Mouse (Mus musculus) neural tube, embryonic 13.5 days (tissue): ENCODE results near the gene Tmem43. TPM values are rescaled to one million over a fixed set of nuclear protein-coding genes. Genes with fewer than 3 reads are reported as not detected.

Source experiments
- ATAC-seq: fragments of 200-750 bp; cut with Nextera tagmentation; 2 replicates; pipeline ENCODE4 v1.8.0; 2017; ENCODE audit warnings: low read depth, mild to moderate bottlenecking, moderate TSS enrichment, moderate library complexity
- H3K27ac ChIP-seq: fragments of 300-500 bp; sonication (generic); replicated peaks from 2 replicates; pipeline ENCODE4 v1.5.1; 2015; ENCODE audit warnings: moderate library complexity, mild to moderate bottlenecking, inconsistent platforms
- H3K27me3 ChIP-seq: fragments of 300-500 bp; sonication (generic); 2 replicates; pipeline ENCODE4 v1.6.1; 2015; ENCODE audit warnings: mild to moderate bottlenecking, inconsistent platforms
- H3K36me3 ChIP-seq: fragments of 300-500 bp; sonication (generic); 2 replicates; pipeline ENCODE4 v1.6.1; 2015; ENCODE audit warnings: mild to moderate bottlenecking, inconsistent platforms
- H3K4me1 ChIP-seq: fragments of 300-500 bp; sonication (generic); replicated peaks from 2 replicates; pipeline ENCODE4 v1.6.1; 2015; ENCODE audit warnings: inconsistent platforms
- H3K4me2 ChIP-seq: fragments of 300-500 bp; sonication (generic); 2 replicates; pipeline ENCODE4 v1.6.1; 2015; ENCODE audit warnings: inconsistent platforms, mild to moderate bottlenecking, moderate library complexity
- H3K4me3 ChIP-seq: fragments of 300-500 bp; sonication (generic); 2 replicates; pipeline ENCODE4 v1.5.1; 2015; ENCODE audit warnings: mild to moderate bottlenecking, inconsistent platforms
- H3K9ac ChIP-seq: fragments of 300-500 bp; sonication (generic); 2 replicates; pipeline ENCODE4 v1.6.1; 2015; ENCODE audit warnings: moderate library complexity, mild to moderate bottlenecking, inconsistent platforms
- H3K9me3 ChIP-seq: fragments of 300-500 bp; sonication (generic); 2 replicates; pipeline ENCODE4 v1.6.1; 2016; ENCODE audit warnings: inconsistent platforms
- WGBS: fragments of 180-500 bp; shearing (Covaris S2); methylation state at CpG from one replicate; pipeline ENCODE4 v1.1.7; 2015; 5-methylcytosine and 5-hydroxymethylcytosine counted together
- polyA plus RNA-seq: library from polyadenylated mRNA; unstranded; fragments of >200 nt; fragmentation: Nextera tagmentation; extraction: Ambion mirVana; gene quantifications from 2 replicates; pipeline ENCODE4 v1.2.1, GENCODE M21; 2015

Tmem43 gene
- polyA plus RNA-seq, 1 experiment from 2014 or later = 39.5 TPM

DNA sequence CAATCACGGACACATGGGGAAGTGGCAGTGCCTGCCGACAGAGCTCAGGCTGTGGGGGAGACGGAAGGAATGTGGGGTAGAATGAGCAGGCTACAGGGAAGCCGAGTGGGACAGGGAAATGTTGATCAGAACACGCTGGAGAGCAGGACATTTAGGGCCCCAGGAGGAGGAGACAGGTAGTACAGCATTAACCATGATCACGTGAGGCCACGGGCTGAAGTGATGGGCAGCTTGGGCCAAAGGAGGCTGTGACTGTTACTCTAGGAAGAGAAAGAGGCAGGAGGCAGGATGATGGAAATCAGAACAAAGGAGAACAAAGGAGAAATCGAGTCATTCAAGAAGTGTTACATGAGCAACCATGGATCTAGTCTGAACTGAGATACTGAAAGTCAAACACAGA lies 21.0 kb downstream of the Tmem43 start:
- Histone ChIP-seq H3K36me3 (peaks cover 94% of the 10 kb centered on the region), H3K27ac (no peak overlapping the region), H3K4me3 (no peak overlapping the region), H3K9ac (no peak overlapping the region), H3K9me3 (no peaks in the 10 kb centered on the region), H3K27me3 (no peaks in the 10 kb centered on the region), H3K4me1 (no peaks in the 10 kb centered on the region), H3K4me2 (no peak overlapping the region)
- no peak for ATAC-seq
- 87% methylated on average over 8 of the region's 8 CpGs for WGBS

DNA sequence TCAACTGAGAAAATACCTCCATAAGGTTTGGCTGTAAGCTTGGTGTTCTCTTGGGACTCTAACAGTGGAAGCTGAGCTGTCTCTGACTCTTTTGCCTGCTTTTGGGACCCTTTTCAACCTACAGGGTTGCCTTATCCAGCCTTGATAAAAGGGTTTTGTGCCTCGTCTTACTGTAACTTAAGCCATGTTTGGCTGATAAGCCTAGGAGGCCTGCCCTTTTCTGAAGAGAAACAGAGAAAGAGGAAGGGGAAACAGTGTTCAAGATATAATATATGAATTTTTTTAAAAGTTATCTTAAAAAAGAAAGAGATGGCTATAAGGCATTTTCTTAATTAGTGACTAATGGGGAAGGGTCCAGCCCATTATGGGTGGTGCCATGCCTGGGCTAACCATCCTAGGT lies 29.8 kb downstream of the Tmem43 start:
- no peak for ATAC-seq
- 86% methylated on average over 1 of the region's 1 CpGs for WGBS
- H3K27me3 ChIP-seq = no peaks in the 10 kb centered on the region
- no peak overlapping the region for H3K9ac ChIP-seq
- peaks cover 100% of the 10 kb centered on the region for H3K36me3 ChIP-seq
- H3K27ac ChIP-seq = no peak overlapping the region
- H3K4me1 ChIP-seq = no peaks in the 10 kb centered on the region
- H3K9me3 ChIP-seq = no peaks in the 10 kb centered on the region
- H3K4me3 ChIP-seq = no peak overlapping the region
- no peak overlapping the region for H3K4me2 ChIP-seq

DNA sequence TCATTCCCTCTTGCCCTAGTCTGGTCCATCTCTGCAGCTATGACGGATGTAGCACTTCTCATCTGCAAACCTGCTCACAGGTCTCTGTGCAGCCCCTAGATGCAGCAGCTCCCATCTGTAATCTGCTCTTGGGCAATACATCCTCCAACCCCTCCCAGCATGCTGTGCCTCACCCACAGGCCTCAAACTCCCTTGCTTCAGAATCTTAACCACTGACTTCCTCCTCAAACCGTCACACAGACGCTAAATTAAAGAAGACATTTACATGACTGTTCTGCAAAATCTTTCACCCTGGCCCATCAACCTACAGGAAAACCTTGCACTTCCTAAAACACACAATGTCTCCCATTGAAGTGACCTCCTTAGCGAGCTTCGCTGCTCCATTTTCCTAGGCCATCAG lies 32.5 kb downstream of the Tmem43 start:
- peaks cover 94% of the 10 kb centered on the region for H3K36me3 ChIP-seq
- no peaks in the 10 kb centered on the region for H3K4me1 ChIP-seq
- 92% methylated on average over 5 of the region's 5 CpGs for WGBS
- no peaks in the 10 kb centered on the region for H3K9me3 ChIP-seq
- no peak overlapping the region for H3K9ac ChIP-seq
- no peaks in the 10 kb centered on the region for H3K27me3 ChIP-seq
- no peak overlapping the region for H3K4me2 ChIP-seq
- ATAC-seq = no peak
- H3K4me3 ChIP-seq = no peak overlapping the region
- no peak overlapping the region for H3K27ac ChIP-seq

DNA sequence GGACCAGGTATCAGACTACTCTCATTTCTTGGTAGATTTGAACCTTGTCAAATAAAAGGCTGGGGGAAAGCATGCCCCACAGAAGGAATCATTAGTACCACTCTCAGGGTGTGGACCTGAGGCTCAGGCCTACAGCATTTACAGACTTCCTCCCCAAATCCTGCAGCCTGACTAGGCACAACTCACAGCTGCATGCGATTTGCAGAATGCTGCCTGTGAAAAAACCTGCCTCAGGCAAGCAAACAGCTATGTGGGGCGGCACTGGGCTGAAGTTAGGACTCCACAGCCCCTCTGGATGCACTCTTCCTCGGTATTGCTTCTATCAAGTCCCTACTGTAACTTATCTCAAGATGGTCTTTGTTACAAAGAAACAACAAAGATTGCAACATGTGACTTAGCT lies 34.5 kb downstream of the Tmem43 start:
- Histone ChIP-seq H3K27ac (no peak overlapping the region), H3K4me3 (no peak overlapping the region), H3K4me1 (no peaks in the 10 kb centered on the region), H3K27me3 (no peaks in the 10 kb centered on the region), H3K4me2 (no peak overlapping the region), H3K36me3 (peaks cover 74% of the 10 kb centered on the region), H3K9me3 (no peaks in the 10 kb centered on the region), H3K9ac (no peak overlapping the region)
- WGBS = 93% methylated on average over 3 of the region's 3 CpGs
- ATAC-seq = no peak

DNA sequence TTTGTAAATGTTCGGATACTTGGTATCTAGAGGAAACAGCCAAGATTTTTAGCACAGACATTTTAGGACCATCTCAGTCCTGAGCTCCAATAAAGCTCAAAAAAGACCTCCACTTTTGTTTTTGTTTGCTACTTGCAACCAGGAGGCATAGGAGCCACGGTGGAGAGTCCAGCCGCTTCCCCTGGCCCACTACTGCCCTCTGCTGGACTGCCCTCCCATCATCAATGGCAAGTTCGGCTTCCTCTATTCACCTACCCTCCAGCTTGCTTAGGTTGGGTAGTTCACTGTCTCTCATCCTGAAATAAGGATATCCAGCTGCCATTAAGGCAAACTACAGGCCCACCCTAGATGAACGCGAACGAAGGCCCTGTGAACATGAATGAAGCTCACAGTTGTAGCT lies 35.8 kb downstream of the Tmem43 start:
- no peaks in the 10 kb centered on the region for H3K27me3 ChIP-seq
- no peak overlapping the region for H3K27ac ChIP-seq
- 0 out of 2 replicates have a peak, but pooled peaks have one; percentile 15 for ATAC-seq
- H3K4me2 ChIP-seq = no peak overlapping the region
- no peak overlapping the region for H3K4me3 ChIP-seq
- peaks cover 62% of the 10 kb centered on the region for H3K36me3 ChIP-seq
- 44% methylated on average over 7 of the region's 7 CpGs for WGBS
- no peak overlapping the region for H3K9ac ChIP-seq
- H3K4me1 ChIP-seq = peaks cover 1% of the 10 kb centered on the region
- no peaks in the 10 kb centered on the region for H3K9me3 ChIP-seq

DNA sequence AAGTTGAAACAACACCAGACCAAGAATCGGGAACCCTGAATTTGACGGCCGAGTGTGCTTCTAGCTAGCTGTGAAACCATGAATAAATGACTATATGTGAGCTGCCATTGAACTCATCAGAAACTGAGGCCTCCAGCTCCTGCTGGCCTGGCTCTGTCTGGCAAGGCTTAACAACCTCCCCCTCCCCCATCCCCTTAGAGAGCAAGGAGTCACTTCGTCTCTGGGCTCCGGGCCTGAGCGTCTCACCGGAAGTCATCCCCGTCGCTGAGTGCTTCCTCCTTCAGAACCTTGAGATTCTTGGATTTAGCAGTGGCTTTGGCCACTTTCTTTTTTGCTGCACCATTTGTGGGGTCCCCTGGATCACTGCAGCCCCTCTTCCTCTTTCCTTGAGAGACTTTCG lies 36.7 kb downstream of the Tmem43 start:
- Histone ChIP-seq H3K27me3 (no peaks in the 10 kb centered on the region), H3K4me1 (peaks cover 10% of the 10 kb centered on the region), H3K36me3 (peaks cover 53% of the 10 kb centered on the region), H3K9ac (no peak overlapping the region), H3K4me2 (no peak overlapping the region), H3K27ac (no peak overlapping the region), H3K4me3 (no peak overlapping the region), H3K9me3 (no peaks in the 10 kb centered on the region)
- no peak for ATAC-seq
- 86% methylated on average over 10 of the region's 10 CpGs for WGBS

DNA sequence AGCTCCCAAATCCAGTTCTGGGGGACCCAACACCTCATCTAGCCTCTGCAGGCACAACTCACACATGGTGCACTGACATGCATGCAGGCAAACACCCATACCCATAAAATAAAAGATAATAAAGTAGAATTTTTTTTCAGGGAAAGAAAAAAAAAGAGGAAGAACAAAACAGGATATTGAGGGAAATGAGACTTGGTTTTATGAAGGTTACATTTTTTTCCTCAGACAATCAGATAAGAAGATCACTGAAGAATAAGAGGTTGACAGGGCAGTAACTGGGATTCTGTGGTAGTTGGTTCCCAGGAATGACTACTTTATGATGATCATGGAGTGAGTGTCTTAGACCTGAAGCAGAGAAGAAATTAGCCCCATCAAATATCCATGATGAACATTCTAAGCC lies 40.6 kb downstream of the Tmem43 start:
- H3K9ac ChIP-seq = peak overlapping the region; percentile 76
- H3K9me3 ChIP-seq = no peaks in the 10 kb centered on the region
- peaks cover 23% of the 10 kb centered on the region for H3K4me1 ChIP-seq
- no peaks in the 10 kb centered on the region for H3K27me3 ChIP-seq
- no peak overlapping the region for H3K27ac ChIP-seq
- H3K4me3 ChIP-seq = no peak overlapping the region; the same call in 1 of the 2 replicates
- no peak for ATAC-seq
- H3K36me3 ChIP-seq = peaks cover 31% of the 10 kb centered on the region
- peak overlapping the region; percentile 71 for H3K4me2 ChIP-seq

DNA sequence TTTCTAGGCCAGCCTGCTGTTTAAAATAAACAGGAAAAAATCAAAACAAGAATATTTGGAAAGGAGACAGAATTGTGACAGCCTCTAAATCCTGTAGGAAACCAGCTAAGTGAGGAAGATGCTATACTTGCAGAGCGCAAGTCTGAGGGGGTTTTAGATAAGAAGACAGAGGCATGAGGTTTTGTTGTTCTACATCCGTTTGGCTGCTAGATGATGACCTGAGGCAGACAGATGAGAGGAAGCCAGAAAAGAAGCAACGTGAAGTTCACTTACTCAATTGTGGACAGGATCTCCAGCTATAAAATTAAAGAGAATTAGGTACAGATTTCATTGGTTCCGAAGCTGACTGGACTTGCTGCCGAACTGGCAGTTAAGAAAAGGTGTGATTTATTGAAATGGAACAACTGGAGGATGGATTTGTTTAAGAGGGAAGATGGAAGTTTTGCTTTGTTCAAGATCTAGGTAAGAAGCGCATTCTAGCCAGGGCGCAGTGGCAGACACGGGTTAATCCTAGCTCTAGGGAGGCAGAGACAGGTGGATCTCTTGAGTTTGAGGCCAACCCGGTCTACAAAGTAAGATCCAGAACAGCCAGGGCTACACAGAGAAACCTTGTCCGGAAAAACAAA lies 41.3 kb downstream of the Tmem43 start:
- whole genome bisulfite sequencing = 27% methylated on average over 10 of the region's 10 CpGs
- H3K9ac ChIP-seq = peak overlapping the region; percentile 76
- H3K4me1 ChIP-seq = peaks cover 23% of the 10 kb centered on the region
- H3K9me3 ChIP-seq = no peaks in the 10 kb centered on the region
- no peaks in the 10 kb centered on the region for H3K27me3 ChIP-seq
- H3K27ac ChIP-seq = peak overlapping the region; percentile 76; the same call in 1 of the 2 replicates
- peak overlapping the region; percentile 71 for H3K4me2 ChIP-seq
- peak overlapping the region; percentile 85 for H3K4me3 ChIP-seq
- no peak for ATAC-seq
- peaks cover 32% of the 10 kb centered on the region for H3K36me3 ChIP-seq

DNA sequence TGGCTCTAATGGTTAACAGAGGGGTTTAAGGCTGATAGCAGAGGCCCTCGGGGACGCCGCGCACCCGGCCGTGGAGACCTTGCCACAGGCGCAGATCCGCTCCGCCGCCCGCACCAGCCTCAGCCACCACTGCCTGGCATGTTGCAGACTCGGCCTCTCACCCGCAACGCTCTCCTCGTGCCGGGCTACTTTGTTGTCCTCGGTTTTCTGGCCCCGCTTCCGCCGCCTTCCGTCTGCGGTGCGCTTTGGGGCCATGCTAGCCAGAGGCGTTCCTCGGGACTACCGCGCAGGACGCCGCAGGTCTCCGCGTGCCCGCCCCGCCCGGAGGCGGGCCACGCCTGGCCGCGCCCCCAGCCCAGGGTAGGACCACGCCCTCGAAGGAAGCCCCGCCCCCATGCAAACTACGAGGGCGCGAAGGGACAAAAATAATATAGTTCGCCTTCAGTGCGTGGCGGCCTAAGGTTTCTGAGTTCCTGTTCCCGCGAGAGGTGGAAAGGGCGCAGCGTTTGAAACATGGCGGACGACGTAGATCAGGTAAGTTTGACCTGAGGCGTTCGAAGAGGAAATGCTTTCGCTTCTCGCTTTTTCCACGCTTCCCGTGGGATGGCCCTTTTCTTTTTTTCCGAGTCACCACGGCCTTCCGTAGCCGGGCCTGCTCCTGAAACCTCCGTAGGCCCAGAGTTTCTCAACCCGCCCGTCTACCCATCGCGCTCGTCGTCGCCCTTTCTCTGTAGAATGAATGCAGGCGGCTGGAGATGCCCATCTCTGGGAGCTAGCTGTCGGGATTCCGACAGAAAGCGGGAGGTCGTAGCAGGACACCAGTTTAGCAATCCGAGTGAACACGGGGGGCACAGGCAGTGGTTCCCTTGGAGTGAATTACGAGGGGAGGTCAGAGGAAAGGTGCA lies 42.3 kb downstream of the Tmem43 start, which contains the start of the genes Xpc and Lsm3:
Gene Xpc (minus strand): TSS at position 344 of the 905 bp plus-strand sequence.
Gene Lsm3 (plus strand): TSS at position 384 of the 905 bp plus-strand sequence.
- ATAC-seq = peak; percentile 96
- under 1% methylated on average over 79 of the region's 80 CpGs for WGBS

DNA sequence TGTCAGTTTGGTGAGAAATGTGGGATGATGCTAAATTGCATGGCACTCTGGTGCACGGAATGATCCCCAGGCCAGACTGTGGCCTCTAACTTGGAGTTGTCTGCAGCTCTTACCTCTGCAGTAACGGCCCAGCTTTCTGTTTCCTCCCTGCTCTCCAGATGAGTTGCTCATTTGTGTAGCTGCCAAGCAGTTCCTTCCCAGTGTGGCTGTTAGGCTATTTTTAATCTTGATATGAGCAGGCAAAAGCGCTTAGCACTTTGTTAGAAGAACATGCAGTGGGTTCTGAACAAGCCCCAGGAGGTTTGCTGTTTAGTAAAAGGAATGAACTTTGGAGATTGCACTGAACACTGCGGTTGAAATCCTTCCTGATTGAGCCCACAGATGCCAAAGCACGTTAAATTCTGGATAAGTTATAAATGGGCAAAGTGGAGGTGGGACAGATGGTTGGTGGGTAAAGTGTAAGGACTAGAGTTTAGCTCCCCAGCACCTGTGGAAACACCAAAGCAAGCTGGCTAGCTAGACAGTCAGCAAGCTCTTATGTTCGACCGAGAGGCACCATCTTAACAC lies 45.0 kb downstream of the Tmem43 start:
- no peak for ATAC-seq
- Histone ChIP-seq H3K9me3 (no peaks in the 10 kb centered on the region), H3K36me3 (peaks cover 59% of the 10 kb centered on the region), H3K9ac (peak overlapping the region; percentile 41; the same call in 1 of the 2 replicates), H3K27ac (no peak overlapping the region), H3K4me1 (peaks cover 23% of the 10 kb centered on the region), H3K4me3 (no peak overlapping the region), H3K27me3 (no peaks in the 10 kb centered on the region), H3K4me2 (no peak overlapping the region)
- 91% methylated on average over 7 of the region's 7 CpGs for WGBS

More for the DNA sequence above, 42.3 kb downstream of the Tmem43 start, which contains the start of the genes Xpc and Lsm3:
- Histone ChIP-seq H3K4me2 (peak within 1 kb of the TSS; percentile 92), H3K4me3 (peak within 1 kb of the TSS; percentile 85), H3K9me3 (no peaks in the 10 kb centered on the region), H3K36me3 (peaks cover 34% of the 10 kb centered on the region), H3K27ac (peak within 1 kb of the TSS; percentile 76), H3K4me1 (peaks cover 23% of the 10 kb centered on the region), H3K27me3 (no peaks in the 10 kb centered on the region), H3K9ac (peak within 1 kb of the TSS; percentile 89)

DNA sequence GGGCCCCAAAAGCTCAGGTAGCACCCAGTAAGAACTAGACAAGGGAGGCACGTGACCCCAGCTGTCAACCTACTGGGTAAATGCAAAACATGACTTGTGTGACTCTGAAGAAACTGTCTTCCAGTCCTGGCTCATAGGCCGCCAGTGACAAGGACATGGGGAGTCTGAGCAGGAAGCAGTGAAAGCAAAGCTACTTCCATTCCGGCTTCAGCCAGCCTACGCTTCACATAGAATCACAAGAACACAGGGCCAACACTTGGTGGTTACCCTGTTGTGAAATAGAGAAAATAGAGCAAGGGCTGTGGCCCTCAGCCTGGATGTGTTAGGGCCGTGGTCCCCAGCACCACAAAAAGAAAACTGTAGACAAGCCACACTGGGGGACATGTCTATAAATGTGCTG lies 49.3 kb downstream of the Tmem43 start:
- no peak overlapping the region for H3K4me2 ChIP-seq
- H3K4me3 ChIP-seq = no peak overlapping the region
- WGBS = 92% methylated on average over 5 of the region's 5 CpGs
- H3K9ac ChIP-seq = no peak overlapping the region
- H3K36me3 ChIP-seq = peaks cover 72% of the 10 kb centered on the region
- no peaks in the 10 kb centered on the region for H3K9me3 ChIP-seq
- H3K27ac ChIP-seq = no peak overlapping the region
- no peak for ATAC-seq
- no peaks in the 10 kb centered on the region for H3K27me3 ChIP-seq
- H3K4me1 ChIP-seq = 0 out of 2 replicates have a peak, but pooled peaks cover 3% of the 10 kb centered on the region

DNA sequence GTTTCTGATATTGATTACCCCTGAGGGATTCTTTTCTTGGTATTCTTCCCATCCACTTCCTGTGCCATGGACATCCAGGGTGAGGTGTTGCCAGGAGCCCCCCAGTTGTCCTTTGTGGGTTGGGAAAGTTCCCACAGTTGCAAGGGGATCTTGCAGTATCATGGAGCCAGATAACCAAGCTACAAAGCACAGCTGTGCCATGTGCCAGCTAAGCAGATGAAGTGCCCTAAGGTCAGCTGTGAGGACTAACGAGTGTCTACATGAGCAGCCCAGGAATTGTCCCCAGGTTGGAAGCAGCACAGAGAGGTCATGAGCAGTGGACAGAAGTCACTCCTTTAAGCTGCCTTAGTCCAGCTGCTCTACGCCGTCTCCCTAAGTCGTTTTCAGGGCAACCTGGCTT lies 52.0 kb downstream of the Tmem43 start:
- 90% methylated on average over 4 of the region's 4 CpGs for WGBS
- Histone ChIP-seq H3K36me3 (peaks cover 52% of the 10 kb centered on the region), H3K27me3 (no peaks in the 10 kb centered on the region), H3K9me3 (no peaks in the 10 kb centered on the region), H3K9ac (no peak overlapping the region), H3K4me2 (no peak overlapping the region), H3K4me3 (no peak overlapping the region), H3K27ac (no peak overlapping the region), H3K4me1 (0 out of 2 replicates have a peak, but pooled peaks cover 3% of the 10 kb centered on the region)
- ATAC-seq = no peak
